Mouse (Mus musculus) urinary bladder, postnatal 14 days (tissue): ENCODE measurements at regions not wholly inside any gene's neighbourhood (a gene's known extent, or its start where the extent isn't known, plus 50 kb on each side); places are given as distances from the start of the nearest gene placed in this dataset.

Source experiments
- DNase-seq: peaks from one replicate; pipeline ENCODE4 v3.0.0; 2021; ENCODE audit warnings: low spot score

GRCm38 (mm10) chr2:168337611-168338010 lies 56.1 kb upstream of the Kcng1 start:
- DNase-seq, result peak; percentile 19

GRCm38 (mm10) chr2:168335739-168336385 lies 54.3 kb upstream of the Kcng1 start:
- DNase-seq, result no peak

DNA sequence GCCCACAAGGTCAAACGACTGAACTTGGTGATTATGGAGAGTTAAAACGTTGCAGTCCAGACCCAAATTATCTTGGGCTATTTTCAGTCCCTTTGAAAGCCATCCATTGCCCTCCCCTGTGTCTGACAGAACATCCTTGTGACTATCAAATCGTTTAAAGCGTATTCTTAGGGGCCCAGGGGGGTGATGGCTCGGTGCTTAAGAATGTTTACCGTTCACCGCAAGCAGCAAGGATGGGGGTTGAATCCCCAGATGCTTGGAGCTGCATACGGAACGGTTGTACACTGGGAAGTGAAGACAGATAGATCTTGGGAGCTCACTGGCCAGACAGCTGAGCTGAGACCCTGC lies 52.7 kb upstream of the Kcng1 start:
- no peak for DNase-seq

DNA sequence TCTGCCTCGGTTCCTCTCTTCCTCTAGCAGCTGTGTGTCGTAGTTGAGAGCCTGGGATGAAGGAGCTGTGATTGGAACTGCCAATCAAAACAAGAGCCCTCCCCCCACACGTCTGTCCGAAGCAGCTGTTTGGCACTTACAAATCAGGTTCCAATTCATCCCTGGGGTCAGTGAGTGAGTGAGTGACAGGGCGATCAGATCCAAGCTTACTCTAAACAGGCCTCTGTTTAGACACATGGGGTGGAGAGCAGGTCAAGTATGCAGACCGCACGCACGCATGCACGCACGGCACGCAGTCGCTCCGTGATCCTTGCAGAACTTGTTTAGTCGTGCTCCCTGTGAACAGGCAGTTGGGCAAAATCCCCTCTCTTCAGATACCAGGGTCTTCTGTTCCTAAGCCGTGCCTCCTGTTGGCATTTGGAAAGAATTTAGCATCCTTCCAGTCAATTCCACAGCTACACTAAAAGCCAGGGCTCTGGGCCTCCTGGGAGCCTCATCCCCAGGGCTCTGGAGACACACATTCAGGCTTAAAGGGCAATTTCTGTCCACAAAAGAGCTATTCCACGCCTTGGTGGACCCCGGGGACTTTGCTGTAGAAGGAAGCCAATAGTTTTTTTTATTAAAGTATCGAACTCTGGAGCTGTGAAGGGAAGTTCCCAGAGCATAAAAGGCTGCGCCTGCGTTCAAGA lies 52.2 kb upstream of the Kcng1 start:
- DNase-seq, result peak; percentile 13

- no peak for DNase-seq
Observed at GRCm38 (mm10) chr2:168332972-168333371, 51.4 kb upstream of the Kcng1 start.
